Mouse (Mus musculus) 3134 (cell line): Measurements from ENCODE around the gene Slc25a5.
A peak's percentile ranks its signal among the peaks of the same experiment; 100 is the strongest.

ENCODE experiments used
- DNase-seq: peaks from one replicate; pipeline ENCODE4 v3.0.0-alpha.2; 2011; ENCODE audit warnings: low spot score; ENCODE audit not compliant: insufficient read length; ENCODE audit errors: extremely low read depth

Gene Slc25a5

DNA sequence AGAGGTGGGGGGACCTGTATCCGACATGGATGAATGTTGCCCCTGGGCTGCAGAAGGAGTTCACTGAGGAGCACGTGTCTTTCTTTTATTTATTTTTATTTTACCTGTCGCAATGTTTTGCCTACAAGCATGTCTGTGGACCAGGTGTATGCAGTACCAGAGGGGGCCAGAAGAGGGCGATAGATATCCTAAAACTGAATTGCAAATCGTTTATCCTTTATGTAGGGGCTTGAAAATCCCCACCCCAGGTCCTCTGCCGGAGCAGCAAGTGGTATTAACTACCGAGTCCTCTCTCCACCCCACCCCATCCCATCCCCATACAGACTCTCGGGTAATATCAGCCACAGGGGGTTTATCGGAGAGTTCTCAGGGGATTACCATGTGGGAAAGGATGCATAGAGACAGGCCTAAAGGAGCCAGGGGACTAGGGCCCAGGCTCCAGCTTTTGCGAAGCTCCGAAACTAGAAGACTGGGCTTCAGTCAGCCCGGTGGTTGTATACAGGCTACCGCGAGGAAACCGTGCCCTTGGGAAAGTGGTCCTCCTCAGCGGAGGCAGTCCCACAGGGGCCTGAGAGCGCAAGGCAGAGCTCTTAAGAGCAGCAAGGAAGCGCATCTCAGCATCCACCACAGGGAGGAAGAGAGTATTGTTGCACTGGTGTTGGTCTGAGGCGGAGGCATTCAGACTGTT lies 38.1 kb downstream of the Slc25a5 start:
- peak; percentile 21 for DNase-seq

GRCm38 (mm10) chrX:36837069-36837676 lies 41.7 kb downstream of the Slc25a5 start:
- no peak for DNase-seq

GRCm38 (mm10) chrX:36839391-36839790 lies 43.9 kb downstream of the Slc25a5 start:
- no peak for DNase-seq

GRCm38 (mm10) chrX:36841698-36842097 lies 46.2 kb downstream of the Slc25a5 start:
- no peak for DNase-seq

- no peak for DNase-seq
Measured at GRCm38 (mm10) chrX:36843346-36843990, 48.0 kb downstream of the Slc25a5 start.

DNA sequence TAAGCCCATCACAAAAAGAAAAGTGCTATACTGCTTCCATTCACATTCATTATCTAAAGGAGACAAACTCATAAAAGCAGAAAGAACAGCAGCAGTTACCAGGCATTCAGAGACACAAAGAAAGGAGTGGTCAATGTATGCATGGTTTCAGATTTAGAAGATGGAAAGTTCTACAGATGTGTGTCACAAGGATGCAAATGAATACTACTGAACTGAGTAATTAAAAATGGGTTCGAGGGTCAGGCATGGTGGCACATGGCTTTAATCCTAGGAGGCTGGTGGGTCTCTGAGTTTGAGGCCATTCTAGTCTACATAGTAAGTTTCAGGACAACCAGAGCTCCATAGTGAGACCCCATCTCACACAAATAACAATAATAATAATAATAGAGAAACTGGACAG lies 51.7 kb downstream of the Slc25a5 start:
- DNase-seq: no peak
